Mouse (Mus musculus): ENCODE data around the gene Gtdc1.
"Not testable (repeated sequence)": the region's sequence is repeated elsewhere in the genome, so short reads cannot be mapped to it uniquely, and the experiment has no call there.

Gtdc1 gene

DNA sequence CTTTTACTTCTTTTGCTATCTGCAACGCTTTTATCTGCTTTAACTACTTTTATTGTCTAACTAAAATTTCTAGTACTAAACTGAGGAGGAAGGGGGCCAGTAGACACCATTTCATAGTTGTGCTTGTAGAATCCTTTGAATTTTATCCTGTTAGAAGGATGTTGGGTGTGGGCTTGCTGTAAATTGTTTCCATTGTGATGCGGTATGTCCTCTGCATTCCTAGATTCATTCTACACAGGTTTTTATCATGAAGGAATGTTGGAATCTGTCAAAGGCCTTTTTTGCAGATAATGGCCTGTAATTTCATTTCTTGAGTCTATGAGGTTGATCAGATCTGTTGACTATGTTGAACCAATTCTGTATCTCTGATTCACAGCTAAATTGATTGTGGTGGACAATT, 146.5 kb downstream of the Gtdc1 start:
- no peak for DNase-seq (ENCODE audit: low read depth, low spot score)

DNA sequence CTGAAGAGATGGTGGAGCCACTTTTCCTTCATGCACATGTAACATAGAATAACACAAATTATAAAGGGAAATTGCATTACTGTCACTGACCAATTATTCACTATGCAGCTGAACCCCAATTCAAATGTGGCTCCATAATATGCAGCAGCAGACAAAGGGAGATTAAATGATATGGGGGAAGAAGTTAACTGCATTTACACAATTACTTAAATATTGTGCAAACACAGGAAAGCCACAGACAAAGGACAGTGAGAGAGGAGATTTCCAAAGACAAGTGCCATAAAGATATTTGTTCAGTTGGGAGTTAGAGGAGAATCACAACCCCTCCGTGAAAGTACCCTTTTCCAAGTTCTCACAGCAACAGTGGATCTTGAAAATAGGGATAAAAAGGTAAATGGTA, 163.6 kb downstream of the Gtdc1 start:
- no peak for DNase-seq (ENCODE audit: low read depth, low spot score)

DNA sequence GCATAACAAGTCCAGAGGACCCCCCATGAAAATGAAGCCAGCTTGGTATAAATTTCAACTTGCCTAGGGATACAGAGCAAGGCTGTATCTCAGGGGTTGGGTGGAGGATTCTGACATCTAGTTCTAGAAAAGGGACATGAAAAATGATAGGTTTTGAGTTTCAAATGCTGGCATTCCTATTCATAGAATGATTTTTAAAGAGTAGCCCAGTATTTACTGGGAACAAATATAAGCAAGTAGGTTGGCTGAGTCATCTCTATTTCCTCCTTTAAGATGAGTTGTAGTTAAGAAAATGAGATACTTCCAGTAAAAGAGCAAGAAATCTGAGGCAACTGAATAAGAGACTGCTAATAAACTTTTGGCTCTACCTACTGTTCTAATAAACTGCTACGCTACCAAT, 190.8 kb downstream of the Gtdc1 start:
- DNase-seq (ENCODE audit: low read depth, low spot score), result no peak

DNA sequence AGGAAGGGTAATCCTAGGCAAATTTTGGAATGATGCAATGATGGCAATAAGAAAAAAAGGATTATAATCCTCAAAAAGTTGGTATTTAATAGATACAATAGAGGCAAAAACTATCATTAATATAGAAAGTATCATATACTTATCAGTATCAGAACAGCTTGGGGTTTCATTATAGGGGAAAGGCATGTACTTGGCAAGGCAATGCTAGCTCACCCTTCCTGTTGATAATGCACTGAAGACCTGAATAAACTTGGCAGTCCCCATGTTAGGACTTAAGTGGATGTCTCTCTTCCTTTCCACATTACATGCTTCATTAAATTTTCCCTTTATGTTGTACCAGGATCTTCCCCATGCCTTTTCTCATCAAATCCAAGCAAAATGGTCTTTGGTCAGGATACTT, 206.0 kb downstream of the Gtdc1 start:
- no peak for DNase-seq (ENCODE audit: low read depth, low spot score)

DNA sequence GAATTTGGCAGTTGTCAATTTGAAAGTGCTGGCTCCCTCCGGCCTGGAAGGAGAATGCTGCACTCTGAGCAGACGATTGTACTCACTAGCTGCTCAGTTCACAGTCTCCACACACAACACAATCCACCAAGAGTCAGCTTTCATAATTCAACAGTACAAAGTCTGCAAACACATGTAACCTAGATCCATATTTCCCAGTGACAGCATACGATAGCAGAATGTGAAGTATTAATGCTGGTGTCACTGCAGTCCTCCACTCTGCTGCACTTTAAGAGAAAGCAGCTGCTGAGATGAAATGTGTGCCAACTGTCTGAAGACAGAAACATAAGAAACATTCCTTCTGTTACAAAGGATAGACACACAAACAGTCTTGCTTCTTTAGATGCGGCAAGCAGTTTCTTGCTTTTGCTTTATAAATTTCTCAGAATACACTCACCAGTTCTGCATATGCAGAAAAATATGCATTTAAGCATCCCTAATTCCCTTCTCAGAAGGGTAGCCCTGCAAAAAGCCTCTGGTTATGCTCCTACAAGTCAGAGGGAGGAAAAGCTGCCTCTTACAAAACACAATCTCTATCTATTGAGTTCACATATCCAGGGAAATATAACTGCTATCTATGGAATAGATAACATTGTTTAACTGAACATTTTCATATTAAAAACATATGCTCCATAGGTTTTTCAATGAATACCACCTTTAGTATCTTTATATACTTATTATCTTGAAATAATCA, 221.4 kb downstream of the Gtdc1 start:
- DNase-seq (ENCODE audit: low read depth, low spot score), result no peak

DNA sequence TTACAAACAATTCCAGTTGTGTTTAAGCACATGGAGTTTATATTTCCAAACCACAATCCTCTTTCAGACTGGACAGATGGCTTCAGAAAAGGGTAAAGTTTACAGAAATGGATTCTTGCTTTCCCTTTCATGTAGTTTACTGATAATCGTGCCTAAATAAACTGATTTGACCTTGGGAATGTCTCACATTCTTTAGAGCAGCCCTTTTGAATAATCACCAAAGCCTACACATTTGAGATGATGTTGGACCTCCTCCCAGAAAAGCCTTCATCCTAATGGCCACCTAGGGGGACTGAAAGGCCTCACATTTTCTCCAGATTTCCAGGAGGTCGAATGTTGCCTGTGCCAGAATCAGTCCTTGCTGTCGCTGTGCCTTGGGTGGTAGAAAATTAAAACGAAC, 227.2 kb downstream of the Gtdc1 start:
- no peak for DNase-seq (ENCODE audit: low read depth, low spot score)

DNA sequence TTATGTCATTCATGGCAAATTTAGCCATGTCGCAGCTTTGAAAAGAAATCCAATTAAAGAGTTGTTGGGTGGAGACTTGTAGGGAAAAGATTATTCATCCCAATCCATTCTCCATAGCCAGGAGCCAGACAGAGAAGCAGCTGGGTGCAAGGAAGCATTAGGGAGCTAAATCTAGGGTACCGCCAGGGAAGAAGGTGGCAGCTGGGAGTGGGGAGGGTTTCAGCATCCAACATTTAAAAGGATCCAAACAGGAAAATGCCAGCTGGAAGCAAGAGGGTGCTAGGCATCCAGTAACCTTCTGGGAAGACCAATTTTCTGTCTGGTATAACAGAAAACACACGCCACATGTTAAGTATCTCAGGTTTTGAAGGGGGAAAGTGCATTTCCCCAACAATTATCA, 231.0 kb downstream of the Gtdc1 start:
- DNase-seq (ENCODE audit: low read depth, low spot score), result no peak

DNA sequence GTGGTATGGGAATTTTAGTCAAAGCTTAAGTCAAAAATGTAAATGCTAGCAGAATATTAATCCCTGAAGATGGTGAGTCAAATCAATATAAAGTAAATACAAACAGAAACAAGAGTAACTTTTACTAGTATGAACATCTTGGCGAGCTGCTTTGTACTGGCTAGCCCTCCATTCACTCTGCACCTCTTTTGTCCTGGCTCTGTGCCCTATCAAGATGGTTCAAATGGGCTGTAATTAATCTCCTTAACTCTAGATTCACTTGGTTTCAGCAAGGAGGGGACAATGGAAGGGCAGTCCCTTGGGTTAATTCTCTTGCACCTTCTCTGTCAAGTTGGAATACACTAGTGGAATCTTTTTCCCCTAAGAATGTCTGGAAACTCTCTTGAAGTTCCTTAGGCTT, 233.6 kb downstream of the Gtdc1 start:
- no peak for DNase-seq (ENCODE audit: low read depth, low spot score)

DNA sequence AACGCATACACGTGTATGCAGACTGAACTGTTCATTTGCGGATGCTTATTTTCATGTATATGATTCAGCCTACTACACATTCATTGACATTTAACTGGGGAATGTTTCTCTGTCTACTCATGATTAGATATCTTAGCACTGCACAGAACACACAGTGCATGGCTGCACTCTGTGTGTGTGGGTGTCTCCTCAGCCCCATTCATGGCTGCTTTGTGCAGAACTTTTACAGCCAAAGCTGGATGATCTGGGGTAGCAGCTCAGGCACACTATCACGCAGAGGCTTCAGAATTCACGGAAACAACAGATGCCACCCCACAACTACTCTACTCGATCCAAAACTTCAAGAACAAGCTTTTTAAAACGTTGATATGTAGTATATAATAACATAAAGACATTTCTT, 263.4 kb downstream of the Gtdc1 start:
- DNase-seq (ENCODE audit: low read depth, low spot score), result no peak

DNA sequence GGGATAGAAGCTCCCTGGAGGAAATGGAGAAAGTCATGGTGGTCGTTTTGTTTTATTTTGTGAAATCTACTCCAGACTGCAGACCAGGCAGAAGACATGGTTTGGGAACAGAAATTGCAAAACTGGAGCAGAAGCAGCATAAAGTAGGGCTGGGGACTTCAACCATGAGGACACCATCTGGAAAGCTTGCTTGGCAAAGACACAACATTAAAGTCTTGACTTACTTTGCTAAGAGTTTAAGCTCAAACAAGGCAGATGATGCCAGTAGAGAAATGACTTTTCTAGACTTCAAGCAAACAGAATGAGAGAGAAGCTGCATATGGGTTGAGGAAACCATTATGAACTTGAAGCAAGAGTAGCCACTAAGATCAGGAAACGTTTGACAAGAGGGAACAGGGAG, 267.6 kb downstream of the Gtdc1 start:
- DNase-seq (ENCODE audit: low read depth, low spot score), result no peak

DNA sequence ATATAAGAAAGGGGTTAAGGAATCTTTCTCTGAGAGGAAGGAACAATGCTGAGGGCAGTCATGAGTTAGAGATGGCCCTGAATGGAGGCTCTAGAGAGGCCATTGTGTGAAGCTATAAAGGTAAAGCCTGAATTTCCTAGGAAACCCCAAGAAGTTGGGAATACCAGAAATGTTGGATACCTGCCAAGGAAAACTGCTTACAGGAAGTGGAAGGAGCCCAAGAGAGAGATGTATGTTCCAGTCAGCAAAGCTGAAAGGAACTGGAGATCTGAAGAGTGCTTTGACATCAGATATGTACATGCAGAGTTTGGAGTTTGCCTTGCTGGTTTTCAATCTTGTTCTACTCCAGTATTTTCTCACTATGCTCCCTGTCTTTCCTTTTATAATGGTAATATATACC, 268.4 kb downstream of the Gtdc1 start:
- no peak for DNase-seq (ENCODE audit: low read depth, low spot score)

DNA sequence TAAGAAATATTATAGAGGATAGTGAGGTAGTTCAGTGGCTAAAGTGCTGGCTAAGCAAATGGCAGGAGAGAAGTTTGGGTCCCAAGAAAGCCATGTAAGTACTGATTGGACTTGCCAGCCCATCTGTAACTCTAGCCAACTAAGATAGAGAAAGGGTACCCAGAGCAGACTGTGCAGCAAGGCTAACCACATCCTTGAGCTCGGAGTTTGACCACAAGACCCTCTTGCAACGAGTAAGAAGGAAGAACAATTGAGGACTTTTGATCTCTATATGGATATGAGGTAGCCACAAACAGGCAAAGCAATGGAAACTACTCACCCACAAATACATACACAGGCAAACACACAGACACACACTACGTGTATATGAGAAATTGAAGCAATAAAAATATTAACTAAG, 278.9 kb downstream of the Gtdc1 start:
- no peak for DNase-seq (ENCODE audit: low read depth, low spot score)

DNA sequence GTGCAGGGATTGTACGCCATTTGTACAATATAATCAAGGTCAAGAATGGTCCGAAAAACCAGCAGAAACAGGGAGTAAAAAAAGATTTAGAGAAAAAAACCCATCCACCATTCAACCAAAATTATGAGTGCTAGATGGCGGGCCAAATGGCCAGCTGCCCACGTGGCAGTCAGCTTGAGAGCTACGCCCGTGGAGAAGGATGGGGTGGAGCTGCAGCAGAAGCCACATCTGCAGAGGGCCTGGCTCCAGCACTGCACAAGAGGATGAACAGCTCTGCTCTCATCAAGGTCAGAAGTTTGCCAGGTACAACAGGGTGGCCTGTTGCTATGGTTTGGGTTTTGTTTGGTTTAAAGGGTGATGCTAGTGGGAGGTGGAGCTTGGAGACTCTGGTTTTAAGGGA, 281.1 kb downstream of the Gtdc1 start:
- DNase-seq (ENCODE audit: low read depth, low spot score), result no peak

DNA sequence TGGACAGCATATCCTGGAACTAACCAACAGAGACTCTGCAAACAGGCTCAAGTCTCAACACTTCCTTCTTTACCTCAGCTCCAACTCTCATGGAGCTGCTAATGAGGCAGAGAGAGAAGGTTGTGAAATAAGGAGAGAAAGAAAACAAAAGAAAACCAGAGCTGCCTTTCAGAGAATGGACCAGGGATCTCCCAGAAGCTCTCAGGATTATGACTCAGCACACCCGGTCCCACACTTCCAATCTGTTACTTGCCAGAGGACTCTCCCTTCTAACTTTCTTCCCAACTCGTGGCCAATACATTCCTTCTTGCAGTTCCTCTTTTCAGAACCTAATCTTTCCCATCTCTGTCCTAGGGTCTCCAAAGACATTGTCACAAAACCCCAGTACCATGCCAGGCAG, 288.1 kb downstream of the Gtdc1 start:
- DNase-seq (ENCODE audit: low read depth, low spot score), result no peak

DNA sequence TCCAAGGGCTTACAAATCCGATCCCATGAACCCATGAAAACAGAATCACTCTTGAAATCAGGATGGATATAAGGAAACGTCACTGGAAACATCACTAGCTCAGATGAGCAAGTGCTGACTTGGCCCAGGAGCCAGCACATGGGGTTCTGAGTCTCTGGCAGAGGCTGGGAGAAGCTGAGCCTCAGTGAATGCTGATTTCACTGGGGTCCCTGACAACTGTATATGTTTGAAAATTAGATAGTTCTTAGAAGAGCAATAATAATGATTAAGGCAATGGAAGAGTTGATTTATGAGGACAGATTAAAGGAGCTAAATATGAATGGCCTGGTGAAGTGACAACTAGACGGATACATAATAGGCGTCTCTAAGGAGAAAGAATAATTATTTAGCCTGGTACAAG, 289.3 kb downstream of the Gtdc1 start:
- no peak for DNase-seq (ENCODE audit: low read depth, low spot score)

DNA sequence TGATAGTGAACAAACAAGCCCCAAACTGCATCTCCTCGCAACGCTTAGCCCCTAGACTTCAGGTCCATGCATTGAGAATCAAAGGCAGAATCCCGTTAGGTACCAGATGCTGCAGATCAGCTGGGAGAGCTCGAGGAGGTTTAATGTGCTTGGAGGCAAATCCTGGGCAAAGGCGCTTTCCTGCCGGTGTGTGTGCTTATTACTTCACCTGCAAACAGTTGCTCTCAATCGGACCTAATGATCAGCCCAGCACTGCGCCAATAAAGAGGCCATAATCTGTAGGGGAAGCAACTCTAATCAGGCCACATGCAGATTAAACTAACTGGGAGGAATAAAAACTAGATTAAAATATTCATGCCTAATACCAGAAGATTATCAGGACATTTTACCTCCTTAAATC, 293.5 kb downstream of the Gtdc1 start:
- DNase-seq (ENCODE audit: low read depth, low spot score), result no peak

DNA sequence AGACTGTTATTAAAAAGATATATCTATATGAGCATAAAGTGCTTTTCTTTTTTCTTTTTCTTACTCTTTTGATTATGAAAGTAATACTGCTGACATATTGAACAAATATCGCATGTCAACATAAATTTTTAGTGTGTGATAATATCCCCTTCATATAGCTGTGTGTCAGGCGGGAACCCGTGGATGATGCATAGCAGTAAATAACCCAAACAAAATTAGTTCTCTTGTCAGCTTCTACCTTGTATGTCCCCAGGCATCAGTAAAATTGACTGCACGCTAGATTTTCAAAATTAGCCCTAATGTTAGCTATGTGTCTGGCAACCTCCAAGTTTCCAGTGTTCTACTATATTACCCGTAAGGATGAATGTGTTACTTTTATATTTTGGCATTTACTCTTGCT, 294.4 kb downstream of the Gtdc1 start:
- no peak for DNase-seq (ENCODE audit: low read depth, low spot score)

DNA sequence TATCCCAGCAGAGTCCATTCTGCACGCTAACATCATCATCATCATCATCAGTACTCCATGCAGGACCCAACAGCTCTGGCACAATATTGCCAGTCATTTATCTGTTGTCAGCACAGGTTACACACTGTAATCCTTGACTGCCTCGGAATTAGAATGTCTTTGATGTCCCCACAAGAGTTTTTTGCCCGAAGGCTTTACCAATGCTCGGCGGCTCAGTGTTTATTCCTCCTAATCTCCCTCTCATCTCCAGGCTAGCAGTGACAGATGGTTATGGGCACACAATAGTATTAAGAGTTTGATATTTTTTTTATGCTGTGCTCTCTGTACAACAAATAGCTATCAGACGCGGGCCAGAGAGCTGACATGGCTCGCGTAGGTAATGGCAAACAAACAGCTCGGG, 294.9 kb downstream of the Gtdc1 start:
- no peak for DNase-seq (ENCODE audit: low read depth, low spot score)

DNA sequence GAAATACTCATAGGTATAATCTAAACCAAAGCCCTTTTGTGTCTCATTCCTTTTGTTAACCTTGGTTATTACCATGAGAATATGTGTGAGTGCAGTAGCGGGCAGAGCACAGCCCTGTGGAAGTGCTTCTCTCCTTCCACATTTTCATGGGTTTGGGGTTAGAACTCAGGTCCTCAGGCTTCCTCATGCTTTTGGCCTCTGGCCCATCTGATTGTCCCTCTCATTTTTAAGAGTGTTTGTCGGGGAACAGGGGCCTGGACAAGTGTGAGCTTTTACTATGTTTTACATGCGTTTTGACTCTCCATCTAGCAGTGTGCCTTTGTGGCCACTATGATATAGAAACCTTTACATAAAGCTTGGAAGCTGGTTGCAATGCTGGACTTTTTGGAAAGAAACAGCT, 296.4 kb downstream of the Gtdc1 start:
- no peak for DNase-seq (ENCODE audit: low read depth, low spot score)

DNA sequence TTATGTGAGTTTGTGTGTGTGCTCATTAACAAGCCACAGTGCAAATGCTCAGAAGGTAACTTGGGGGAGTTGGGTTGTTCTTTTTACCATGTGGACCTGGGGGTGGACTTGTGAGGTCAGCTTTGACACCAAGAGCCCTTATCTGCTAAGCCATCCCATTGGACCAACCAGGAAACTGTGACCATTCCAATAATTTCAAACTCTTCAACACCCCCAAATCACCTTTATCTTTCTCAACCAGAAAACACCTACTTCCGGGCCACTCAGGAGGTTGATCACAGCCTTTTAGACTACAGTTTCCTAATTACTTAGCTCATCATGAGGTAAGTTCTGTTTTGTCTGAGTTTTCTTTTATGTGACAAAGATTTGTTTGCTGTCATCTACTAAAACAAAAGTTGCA, 298.7 kb downstream of the Gtdc1 start:
- DNase-seq (ENCODE audit: low read depth, low spot score), result no peak

DNA sequence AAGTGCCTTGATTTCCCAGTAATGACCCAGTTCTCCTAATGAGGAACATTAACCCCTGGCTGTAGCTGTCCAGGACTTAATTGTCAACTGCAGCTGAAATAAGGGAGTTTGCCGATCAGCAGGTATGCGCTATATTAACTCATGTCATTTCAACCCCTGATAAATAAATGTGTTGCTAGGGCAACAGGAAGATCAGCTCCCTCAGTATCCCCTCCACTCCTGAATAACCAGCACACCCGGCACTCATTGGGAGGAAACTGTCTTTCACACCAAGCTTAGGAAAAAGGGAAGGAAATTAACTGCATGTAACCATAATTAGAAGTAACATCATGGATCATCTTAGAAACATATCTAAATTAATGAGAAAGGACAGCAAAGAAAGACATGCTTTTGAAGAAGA, 302.3 kb downstream of the Gtdc1 start:
- DNase-seq (ENCODE audit: low read depth, low spot score), result no peak

DNA sequence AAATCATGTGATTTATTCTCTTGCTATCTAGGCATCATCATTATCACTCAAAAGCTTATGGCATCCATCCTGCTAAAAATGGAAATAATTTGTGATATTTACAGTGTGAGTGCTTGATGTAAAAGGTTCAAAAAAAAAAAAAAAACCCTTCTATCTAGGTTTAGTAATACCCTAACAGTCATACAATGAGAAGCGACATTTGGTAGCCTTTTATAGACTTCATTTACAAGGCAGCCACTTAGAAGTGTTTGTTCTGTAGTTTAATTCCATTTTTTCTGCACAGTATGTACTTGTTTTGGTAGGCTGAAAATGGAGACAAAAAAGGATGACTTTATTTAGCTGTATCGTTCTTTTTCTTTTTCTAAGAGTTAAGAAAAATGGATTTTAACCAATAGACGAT, 305.0 kb downstream of the Gtdc1 start:
- no peak for DNase-seq (ENCODE audit: low read depth, low spot score)

DNA sequence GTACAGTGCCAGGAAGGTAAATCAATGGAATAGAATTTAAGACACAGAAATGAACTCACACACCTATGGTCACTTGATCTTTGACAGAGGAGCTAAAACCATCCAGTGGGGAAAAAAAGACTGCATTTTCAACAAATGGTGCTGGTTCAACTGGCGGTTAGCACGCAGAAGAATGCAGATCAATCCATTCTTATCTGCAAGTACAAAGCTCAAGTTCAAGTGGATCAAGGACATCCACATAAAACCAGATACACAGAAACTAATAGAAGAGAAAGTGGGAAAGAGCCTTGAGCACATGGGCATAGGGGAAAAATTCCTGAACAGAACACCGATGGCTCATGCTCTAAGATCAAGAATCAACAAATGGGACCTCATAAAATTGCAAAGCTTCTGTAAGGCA, 327.8 kb downstream of the Gtdc1 start:
- not testable (repeated sequence) for DNase-seq (ENCODE audit: low read depth, low spot score)

DNA sequence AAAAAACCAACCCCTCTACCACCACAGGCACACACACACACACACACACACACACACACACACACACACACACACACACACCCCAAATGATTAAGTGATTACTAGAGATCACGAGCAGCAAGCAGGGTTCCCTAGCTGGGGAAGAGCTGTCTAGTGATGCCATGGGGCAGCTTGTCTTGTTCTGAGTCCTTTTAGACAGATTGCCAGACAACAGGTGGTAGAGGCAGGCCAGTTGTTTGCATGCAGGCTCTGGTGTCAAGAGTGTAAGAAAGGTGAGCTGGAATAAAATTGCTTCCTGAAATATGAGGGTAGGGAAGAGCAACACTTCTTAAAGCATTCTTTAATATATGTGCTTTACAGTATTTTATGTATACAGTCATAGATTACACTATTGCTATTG, 333.2 kb downstream of the Gtdc1 start:
- no peak for DNase-seq (ENCODE audit: low read depth, low spot score)

Data from CD4-positive helper T cell, adult 2 months (primary cell).